ENCODE assay signal across 25 mouse cellular contexts in genomic region chr13:12372755-12373154, GRCm38 (mm10). TPM values are rescaled to one million over a fixed set of nuclear protein-coding genes. Genes with fewer than 3 reads are reported as not detected.
"Had no signal": no experiment of that assay in that cellular context is flagged by ENCODE, and none has a peak within 500 bp of the region (broad histone marks: within the 10 kb centered on the region; RNA-seq: fewer than 3 reads in every experiment).

No protein-coding gene starts in this region.

- H3K4me1 ChIP-seq: kidney, embryonic 15.5 days; limb, embryonic 12.5 days; limb, embryonic 15.5 days; midbrain, embryonic 12.5 days; midbrain, embryonic 15.5 days; neural tube, embryonic 12.5 days had no signal

- DNase-seq: kidney, postnatal 10 days; kidney, postnatal 36 days; layer of hippocampus, postnatal 36 days; left cerebral cortex, postnatal 4 days; liver, postnatal 0 days; lung, embryonic 14.5 days; right cerebral cortex, adult 18-20 months; right cerebral cortex, postnatal 14 days; right cerebral cortex, postnatal 4 days; thymus, adult 2 months; thymus, postnatal 14 days; thymus, postnatal 4 days had no signal

- H3K9me3 ChIP-seq: kidney, embryonic 15.5 days; limb, embryonic 12.5 days; limb, embryonic 15.5 days; midbrain, embryonic 12.5 days; midbrain, embryonic 15.5 days; neural tube, embryonic 12.5 days; neural tube, embryonic 15.5 days had no signal

- H3K36me3 ChIP-seq: kidney, embryonic 15.5 days; limb, embryonic 12.5 days; limb, embryonic 15.5 days; midbrain, embryonic 12.5 days; midbrain, embryonic 15.5 days; neural tube, embryonic 12.5 days; neural tube, embryonic 15.5 days had no signal

- H3K4me2 ChIP-seq: kidney, embryonic 15.5 days; limb, embryonic 12.5 days; limb, embryonic 15.5 days; liver, embryonic 11.5 days; lung, embryonic 14.5 days; midbrain, embryonic 12.5 days; midbrain, embryonic 15.5 days; neural tube, embryonic 12.5 days; neural tube, embryonic 15.5 days had no signal

- H3K27me3 ChIP-seq: kidney, embryonic 15.5 days; limb, embryonic 12.5 days; limb, embryonic 15.5 days; midbrain, embryonic 12.5 days; midbrain, embryonic 15.5 days; neural tube, embryonic 12.5 days; neural tube, embryonic 15.5 days had no signal

- H3K27ac ChIP-seq: kidney, embryonic 15.5 days; left cerebral cortex, adult 2 months; limb, embryonic 12.5 days; limb, embryonic 15.5 days; liver, embryonic 14.5 days; macrophage; midbrain, embryonic 12.5 days; midbrain, embryonic 15.5 days; neural tube, embryonic 12.5 days; neural tube, embryonic 15.5 days; stomach, postnatal 0 days had no signal

- ATAC-seq: liver, postnatal 0 days; lung, postnatal 0 days; midbrain, embryonic 15.5 days had no signal

- H3K4me3 ChIP-seq: kidney, embryonic 15.5 days; left cerebral cortex, adult 2 months; limb, embryonic 12.5 days; limb, embryonic 15.5 days; midbrain, embryonic 12.5 days; midbrain, embryonic 15.5 days; neural tube, embryonic 12.5 days; neural tube, embryonic 15.5 days had no signal

- H3K9ac ChIP-seq: kidney, embryonic 15.5 days; limb, embryonic 12.5 days; limb, embryonic 15.5 days; liver, embryonic 14.5 days; liver, postnatal 0 days; lung, embryonic 14.5 days; midbrain, embryonic 12.5 days; midbrain, embryonic 15.5 days; neural tube, embryonic 12.5 days; neural tube, embryonic 15.5 days had no signal

RNA-seq across cellular contexts. Expression of gene Actn2, which starts 32.2 kb away (rescaled TPM):
- polyA plus RNA-seq: macrophage had no signal
